Mouse (Mus musculus): ENCODE results near the gene Mrgprf. TPM values are rescaled to one million over a fixed set of nuclear protein-coding genes. Genes with fewer than 3 reads are reported as not detected.

Gene Mrgprf
- total RNA-seq, 2 experiments from 2014 or later = not detected

GRCm38 (mm10) chr7:145298666-145299490, 1.8 kb upstream of the Mrgprf start:
- no peak for ATAC-seq (replicated peaks; ENCODE audit: low FRiP score, low TSS enrichment, poor library complexity, severe bottlenecking)

DNA sequence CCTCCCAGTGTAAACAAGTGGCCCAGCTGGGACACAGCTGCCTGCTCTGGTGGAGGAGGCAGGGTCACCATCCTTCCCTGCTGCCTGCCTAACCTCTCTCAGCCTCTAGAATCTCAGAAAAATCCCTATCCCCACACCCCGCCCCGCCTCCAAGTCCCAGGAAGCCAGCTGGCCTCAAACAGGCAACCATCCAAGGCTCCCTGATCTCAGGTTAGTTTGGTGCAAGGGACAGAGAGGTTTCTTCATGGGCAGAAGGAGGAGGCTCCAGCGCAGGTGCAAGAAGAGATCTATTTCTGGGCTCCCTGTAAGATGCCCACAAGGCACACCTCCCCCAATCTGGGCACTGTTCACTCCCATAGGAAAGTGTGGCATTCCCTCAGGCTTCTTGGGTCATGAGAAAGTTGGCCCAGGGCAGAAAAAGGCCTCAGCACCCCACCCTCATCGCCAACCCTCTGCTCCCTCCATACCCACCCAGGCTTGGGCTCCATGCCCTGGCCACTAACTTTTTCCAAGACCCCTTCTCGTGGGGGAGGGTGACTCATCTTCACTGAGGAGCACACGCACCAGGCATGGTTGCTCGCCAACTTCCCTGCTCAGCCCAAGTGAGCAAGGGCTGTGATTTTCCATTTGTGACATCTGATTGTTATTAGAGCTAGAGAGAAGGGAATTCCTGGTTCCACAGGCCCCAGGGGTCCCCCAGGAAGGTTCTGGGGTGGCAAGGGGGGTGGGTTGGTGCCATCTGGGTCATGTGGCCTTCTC, 887 bp upstream of the Mrgprf start:
- ATAC-seq (replicated peaks; ENCODE audit: low FRiP score, low TSS enrichment, poor library complexity, severe bottlenecking) = no peak

- ATAC-seq (replicated peaks; ENCODE audit: low FRiP score, low TSS enrichment, poor library complexity, severe bottlenecking) = no peak
Observed at GRCm38 (mm10) chr7:145301008-145301340, 346 bp downstream of the Mrgprf start.

DNA sequence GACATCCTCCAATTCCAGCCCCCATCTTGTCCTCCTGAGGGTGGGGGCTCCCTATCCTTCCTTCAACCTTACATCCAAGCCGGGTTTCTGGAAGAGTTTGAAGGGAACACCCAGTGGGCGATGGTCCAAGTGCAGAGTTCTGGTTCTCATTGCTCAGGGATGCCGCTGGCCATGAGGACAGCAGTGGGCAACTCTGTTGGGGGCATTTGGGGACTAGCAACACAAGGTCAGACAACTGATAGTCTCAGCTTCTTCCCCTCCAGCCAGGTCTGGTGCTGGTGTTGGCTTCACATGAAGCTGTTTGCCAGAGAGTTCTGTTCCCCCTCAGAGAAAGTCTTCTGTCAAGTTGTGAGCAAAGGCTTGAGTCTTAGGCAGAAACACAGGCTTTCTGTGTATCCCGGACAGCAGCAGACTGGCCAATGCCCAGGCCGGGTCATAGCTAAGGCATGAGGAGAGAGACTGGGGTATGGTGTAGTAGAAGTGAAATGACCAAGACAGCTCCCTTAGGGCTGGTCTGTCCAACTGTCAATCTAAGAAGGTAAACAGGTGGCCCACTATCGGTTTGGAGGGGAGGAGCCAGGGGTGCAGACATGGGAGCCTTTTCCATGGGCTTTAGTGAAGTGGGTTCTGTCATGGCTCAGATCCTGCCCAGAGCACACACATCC, 845 bp downstream of the Mrgprf start:
- no peak for ATAC-seq (replicated peaks; ENCODE audit: low FRiP score, low TSS enrichment, poor library complexity, severe bottlenecking)

DNA sequence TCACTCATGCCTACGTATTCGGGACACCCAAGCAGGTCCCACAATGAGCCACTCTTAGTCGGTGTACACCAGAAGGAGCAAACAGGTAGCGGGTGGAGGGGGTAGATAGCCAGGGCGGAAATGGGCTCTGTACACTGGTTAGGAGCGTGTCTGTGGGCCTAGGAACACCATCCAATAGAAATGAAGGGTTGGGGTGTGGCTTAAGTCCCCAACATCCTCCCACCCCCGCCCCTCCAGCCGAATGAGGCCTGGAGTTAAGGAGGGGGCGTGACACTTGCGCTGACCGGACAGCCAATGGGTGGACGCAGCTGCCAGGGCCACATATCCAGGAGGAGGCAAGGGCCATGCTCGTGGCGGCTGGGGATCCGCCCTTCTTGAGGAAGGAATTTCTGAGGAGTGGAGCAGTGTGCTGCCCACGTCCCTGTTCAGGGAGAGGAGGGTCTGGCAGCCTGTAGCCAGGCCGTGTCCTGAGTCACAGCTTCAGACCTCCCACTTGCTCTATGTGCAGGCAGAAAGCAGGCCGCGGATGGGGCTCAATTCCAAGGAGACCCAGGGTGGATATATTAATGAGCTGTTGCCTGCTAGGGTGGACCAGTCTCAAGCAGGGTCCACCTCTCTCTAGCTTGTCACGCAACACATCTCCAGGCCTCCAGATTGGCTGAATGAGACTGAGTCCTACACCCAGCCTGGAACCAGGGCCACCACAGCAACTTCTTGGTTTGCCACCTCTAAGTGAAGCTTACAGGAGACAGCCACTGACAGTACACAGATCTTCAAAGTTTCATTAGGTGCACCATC, 2.1 kb downstream of the Mrgprf start:
- peak; percentile 92 for ATAC-seq (replicated peaks; ENCODE audit: low FRiP score, low TSS enrichment, poor library complexity, severe bottlenecking)

GRCm38 (mm10) chr7:145304153-145304552, 3.5 kb downstream of the Mrgprf start:
- no peak for ATAC-seq (replicated peaks; ENCODE audit: low FRiP score, low TSS enrichment, poor library complexity, severe bottlenecking)

- ATAC-seq (replicated peaks; ENCODE audit: low FRiP score, low TSS enrichment, poor library complexity, severe bottlenecking) = no peak
Observed at GRCm38 (mm10) chr7:145307636-145308035, 7.0 kb downstream of the Mrgprf start.

GRCm38 (mm10) chr7:145308061-145308675, 7.5 kb downstream of the Mrgprf start:
- ATAC-seq (replicated peaks; ENCODE audit: low FRiP score, low TSS enrichment, poor library complexity, severe bottlenecking) = no peak

GRCm38 (mm10) chr7:145308866-145309265, 8.2 kb downstream of the Mrgprf start:
- ATAC-seq (replicated peaks; ENCODE audit: low FRiP score, low TSS enrichment, poor library complexity, severe bottlenecking) = no peak

DNA sequence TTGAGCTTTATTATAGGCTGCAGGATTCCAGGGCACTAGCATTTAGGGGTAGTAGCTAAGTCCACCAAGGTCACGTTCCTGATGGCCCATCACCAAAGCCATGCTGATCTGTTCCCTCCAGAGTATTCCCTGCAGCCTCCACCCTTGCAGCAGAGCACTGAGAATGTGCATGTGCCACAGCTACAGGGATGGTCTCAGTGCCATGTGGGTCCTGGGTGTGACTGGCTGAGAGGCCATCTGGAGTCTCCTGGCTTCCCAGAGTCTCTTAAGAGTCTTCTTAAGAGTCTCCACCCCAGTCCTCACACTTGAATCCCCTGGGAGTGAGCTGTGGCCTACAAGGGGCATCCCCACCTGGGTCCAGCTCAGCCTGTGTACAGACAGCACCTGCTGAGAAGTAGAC, 9.2 kb downstream of the Mrgprf start:
- ATAC-seq (replicated peaks; ENCODE audit: low FRiP score, low TSS enrichment, poor library complexity, severe bottlenecking) = no peak

GRCm38 (mm10) chr7:145310526-145310925, 9.9 kb downstream of the Mrgprf start:
- ATAC-seq (replicated peaks; ENCODE audit: low FRiP score, low TSS enrichment, poor library complexity, severe bottlenecking) = no peak

- ATAC-seq (replicated peaks; ENCODE audit: low FRiP score, low TSS enrichment, poor library complexity, severe bottlenecking) = no peak
Observed at GRCm38 (mm10) chr7:145312137-145312536, 11.5 kb downstream of the Mrgprf start.

DNA sequence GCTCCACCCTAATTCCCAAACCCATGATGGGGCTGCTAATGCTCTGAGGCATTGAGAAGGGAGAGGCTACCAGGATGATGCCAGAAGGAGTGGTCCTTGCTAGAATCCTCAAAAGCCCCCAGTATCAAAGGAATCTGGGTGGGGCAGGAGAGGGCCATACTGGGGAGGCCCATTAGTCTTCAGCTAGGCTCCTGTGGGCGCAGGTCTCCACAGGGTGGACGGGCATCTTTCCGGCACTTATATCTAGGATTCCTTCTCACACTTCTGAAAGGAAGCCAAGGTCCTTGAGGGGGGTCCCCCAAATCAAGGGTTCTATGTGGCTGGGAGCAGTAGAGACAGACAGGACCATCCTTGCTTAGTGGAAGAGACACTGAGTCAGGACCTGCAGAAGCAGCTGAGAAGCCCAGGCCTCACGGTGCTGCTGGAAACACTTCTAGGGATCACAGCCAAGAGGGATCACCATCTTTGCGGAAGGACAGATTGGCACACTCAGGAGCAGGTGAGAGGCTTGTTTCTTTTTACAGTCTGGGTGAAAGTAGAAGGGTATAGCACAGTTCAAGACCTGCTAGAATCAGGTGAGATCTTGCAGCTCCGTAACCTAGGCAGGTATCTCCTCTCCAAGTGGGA, 14.3 kb downstream of the Mrgprf start, which contains the start of gene Mrgprd:
Gene Mrgprd, plus strand, starts transcription at position 51 of the 627 bp plus-strand sequence.
- ATAC-seq (replicated peaks; ENCODE audit: low FRiP score, low TSS enrichment, poor library complexity, severe bottlenecking) = no peak

DNA sequence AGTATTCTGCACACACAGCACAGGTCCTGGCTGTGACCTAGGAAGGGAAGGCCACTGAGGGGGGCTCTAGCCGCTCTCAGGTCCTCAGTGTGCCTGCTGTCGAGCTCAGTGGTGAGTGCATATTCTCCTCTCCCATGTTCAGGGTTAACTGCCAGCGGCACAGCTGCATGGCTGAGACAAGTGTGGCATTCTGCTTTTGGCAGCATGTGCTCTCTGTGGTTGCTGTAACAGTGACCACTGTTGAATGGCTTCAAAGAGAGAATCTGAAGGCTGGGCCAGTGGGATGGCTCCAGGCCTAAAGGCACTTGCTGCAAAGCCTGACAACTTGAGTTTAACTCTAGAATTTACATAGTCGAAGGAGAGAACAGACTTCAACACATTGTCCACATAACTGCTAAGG, 16.9 kb downstream of the Mrgprf start:
- no peak for ATAC-seq (replicated peaks; ENCODE audit: low FRiP score, low TSS enrichment, poor library complexity, severe bottlenecking)

- ATAC-seq (replicated peaks; ENCODE audit: low FRiP score, low TSS enrichment, poor library complexity, severe bottlenecking) = no peak
Observed at GRCm38 (mm10) chr7:145319481-145319880, 18.9 kb downstream of the Mrgprf start.

DNA sequence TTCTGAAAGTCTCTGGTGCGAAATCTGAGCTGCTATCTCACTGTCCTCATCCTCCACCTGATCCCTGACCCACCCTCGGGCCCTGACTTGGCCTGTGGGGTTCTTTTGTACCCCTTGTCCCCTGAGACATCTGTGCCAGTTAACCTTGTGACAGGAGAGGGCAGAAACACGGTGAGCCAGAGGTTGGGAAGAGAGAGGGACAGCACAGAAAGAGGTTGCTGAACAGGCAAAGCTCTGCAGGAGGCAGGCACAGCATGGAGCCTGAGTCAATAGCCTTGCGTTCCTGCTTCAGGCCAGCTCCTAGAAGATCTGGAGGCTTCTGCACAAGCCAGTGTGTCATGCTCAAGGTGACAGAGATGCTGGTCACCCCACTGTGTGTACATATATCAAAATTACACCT, 23.0 kb downstream of the Mrgprf start:
- no peak for ATAC-seq (replicated peaks; ENCODE audit: low FRiP score, low TSS enrichment, poor library complexity, severe bottlenecking)

DNA sequence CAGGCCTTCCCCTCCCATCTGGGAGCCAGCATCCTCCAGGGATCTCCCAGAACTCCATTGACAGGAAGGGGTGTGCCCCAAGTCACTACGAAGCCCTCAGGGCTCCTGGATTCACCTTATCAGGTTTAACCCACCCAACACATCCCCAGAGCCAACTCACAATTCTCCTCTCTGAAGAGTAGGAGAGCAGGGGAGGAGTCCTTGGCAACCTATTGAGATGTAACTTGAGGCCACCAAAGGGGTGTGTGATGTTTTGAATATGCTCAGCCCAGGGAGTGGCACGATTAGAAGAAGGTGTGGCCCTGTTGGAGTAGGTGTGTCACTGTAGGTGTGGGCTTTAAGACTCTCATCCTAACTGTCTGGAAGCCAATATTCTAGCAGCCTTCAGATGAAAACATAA, 25.1 kb downstream of the Mrgprf start:
- ATAC-seq (replicated peaks; ENCODE audit: low FRiP score, low TSS enrichment, poor library complexity, severe bottlenecking) = peak; percentile 65

DNA sequence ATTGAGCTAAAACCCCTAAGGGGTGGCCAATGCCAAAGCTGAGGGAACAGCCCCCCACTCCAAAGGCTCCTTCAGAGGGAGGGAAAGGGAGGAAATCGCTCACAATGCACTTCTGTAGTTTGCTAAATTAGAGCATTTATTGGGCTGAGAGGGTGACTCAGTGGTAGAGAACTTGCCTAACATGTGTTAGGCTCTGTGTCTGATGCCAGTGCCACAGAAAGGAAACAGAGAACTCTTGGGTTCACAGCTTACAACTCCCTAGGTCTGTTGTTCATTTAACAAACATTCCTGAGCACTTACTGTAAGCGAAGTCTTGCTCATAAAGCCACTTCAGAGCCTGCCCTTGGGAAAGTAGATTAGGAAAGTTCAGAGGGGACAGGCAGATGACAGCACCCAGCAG, 29.4 kb downstream of the Mrgprf start:
- ATAC-seq (replicated peaks; ENCODE audit: low FRiP score, low TSS enrichment, poor library complexity, severe bottlenecking) = no peak

GRCm38 (mm10) chr7:145330641-145331040, 30.0 kb downstream of the Mrgprf start:
- ATAC-seq (replicated peaks; ENCODE audit: low FRiP score, low TSS enrichment, poor library complexity, severe bottlenecking) = peak; percentile 54; the same call in 1 of the 2 replicates

Data from megakaryocyte-erythroid progenitor cell, adult 5-6 weeks (primary cell).